Mouse (Mus musculus) lung, postnatal 0 days (tissue): ENCODE results near the gene Tmem177. TPM values are rescaled to one million over a fixed set of nuclear protein-coding genes. Genes with fewer than 3 reads are reported as not detected.
A peak's percentile ranks its signal among the peaks of the same experiment; 100 is the strongest.

Source experiments
- ATAC-seq: fragments of 200-750 bp; cut with Nextera tagmentation; 2 replicates; pipeline ENCODE4 v1.8.0; 2017; ENCODE audit warnings: moderate library complexity
- DNase-seq: peaks from one replicate; pipeline ENCODE4 v3.0.0-alpha.2; 2016; ENCODE audit warnings: low spot score
- H3K27ac ChIP-seq: fragments of 300-500 bp; sonication (generic); 2 replicates; pipeline ENCODE4 v1.5.1; 2014; ENCODE audit warnings: antibody characterized with exemption, mild to moderate bottlenecking, low read length, mixed read lengths
- H3K27me3 ChIP-seq: fragments of 300-500 bp; sonication (generic); replicated peaks from 2 replicates; pipeline ENCODE4 v1.6.1; 2014; ENCODE audit warnings: low read length, mixed read lengths; ENCODE audit not compliant: insufficient read depth
- H3K36me3 ChIP-seq: fragments of 300-500 bp; sonication (generic); 2 replicates; pipeline ENCODE4 v1.6.1; 2014; ENCODE audit warnings: low read length, mixed read lengths; ENCODE audit not compliant: insufficient read depth
- H3K4me1 ChIP-seq: fragments of 300-500 bp; sonication (generic); 2 replicates; pipeline ENCODE4 v1.6.1; 2014; ENCODE audit warnings: antibody characterized with exemption, low read depth, low read length, mixed read lengths; ENCODE audit not compliant: insufficient read depth
- H3K4me2 ChIP-seq: fragments of 300-500 bp; sonication (generic); replicated peaks from 2 replicates; pipeline ENCODE4 v1.6.1; 2014; ENCODE audit warnings: low read depth, mild to moderate bottlenecking, low read length, moderate library complexity, mixed read lengths
- H3K4me3 ChIP-seq: fragments of 300-500 bp; sonication (generic); 2 replicates; pipeline ENCODE4 v1.5.1; 2014; ENCODE audit warnings: low read depth, low read length
- H3K9ac ChIP-seq: fragments of 300-500 bp; sonication (generic); replicated peaks from 2 replicates; pipeline ENCODE4 v1.6.1; 2014; ENCODE audit warnings: low read depth, mild to moderate bottlenecking
- H3K9me3 ChIP-seq: fragments of 300-500 bp; sonication (generic); 2 replicates; pipeline ENCODE4 v1.6.1; 2016; ENCODE audit warnings: low read length, mixed read lengths
- CTCF ChIP-seq: IDR thresholded peaks from 2 replicates; pipeline ENCODE4 v1.5.1; 2016; ENCODE audit warnings: antibody characterized with exemption, mild to moderate bottlenecking
- EP300 ChIP-seq: IDR thresholded peaks from 2 replicates; pipeline ENCODE4 v1.6.1; 2016; ENCODE audit warnings: antibody characterized with exemption, mild to moderate bottlenecking, control low read depth
- WGBS: fragments of 180-500 bp; shearing (Covaris S2); extraction: QIAGEN DNeasy Blood & Tissue Kit; methylation state at CpG from one replicate; pipeline ENCODE4 v1.1.7; 2014; 5-methylcytosine and 5-hydroxymethylcytosine counted together
- polyA plus RNA-seq: library from polyadenylated mRNA; unstranded; fragments of >200 nt; fragmentation: Nextera tagmentation; extraction: Ambion mirVana; gene quantifications from 2 replicates; pipeline ENCODE4 v1.2.1, GENCODE M21; 2015

Tmem177 gene
- 3.4 and 4.5 TPM in 2 replicates for polyA plus RNA-seq

GRCm38 (mm10) chr1:119912953-119913814 lies at the start of gene Tmem177:
TSS of gene Tmem177 (minus strand) at chr1:119913208.
- no peaks in the 10 kb centered on the region for H3K4me1 ChIP-seq
- no peaks in the 10 kb centered on the region for H3K36me3 ChIP-seq
- no peak for TF ChIP-seq CTCF
- no peak for TF ChIP-seq EP300

GRCm38 (mm10) chr1:119959920-119960319 lies 46.9 kb upstream of the Tmem177 start:
- DNase-seq, result no peak
- 44% methylated on average over 7 of the region's 7 CpGs for WGBS
- H3K36me3 ChIP-seq, result no peaks in the 10 kb centered on the region
- H3K4me3 ChIP-seq, result no peak overlapping the region
- no peaks in the 10 kb centered on the region for H3K9me3 ChIP-seq
- no peaks in the 10 kb centered on the region for H3K4me1 ChIP-seq
- H3K27me3 ChIP-seq, result no peaks in the 10 kb centered on the region
- no peak overlapping the region for H3K4me2 ChIP-seq
- H3K9ac ChIP-seq, result no peak overlapping the region
- no peak for ATAC-seq
- no peak overlapping the region for H3K27ac ChIP-seq
- TF ChIP-seq CTCF (no peak), EP300 (no peak)

More at GRCm38 (mm10) chr1:119912953-119913814, at the start of gene Tmem177:
- H3K9me3 ChIP-seq, result no peaks in the 10 kb centered on the region
- no peak within 1 kb of the TSS; the same call in 1 of the 2 replicates for H3K9ac ChIP-seq
- DNase-seq (peak; percentile 95), ATAC-seq (peak; percentile 94)
- 10% methylated on average over 42 of the region's 42 CpGs for WGBS
- H3K4me2 ChIP-seq, result peak within 1 kb of the TSS; percentile 53
- peak within 1 kb of the TSS; percentile 45 for H3K4me3 ChIP-seq
- H3K27me3 ChIP-seq, result no peaks in the 10 kb centered on the region
- peak within 1 kb of the TSS; percentile 7; the same call in 1 of the 2 replicates for H3K27ac ChIP-seq

- Histone ChIP-seq H3K4me2 (no peak overlapping the region), H3K4me1 (no peaks in the 10 kb centered on the region), H3K27ac (no peak overlapping the region), H3K9ac (no peak overlapping the region), H3K36me3 (no peaks in the 10 kb centered on the region), H3K27me3 (no peaks in the 10 kb centered on the region), H3K4me3 (no peak overlapping the region), H3K9me3 (no peaks in the 10 kb centered on the region)
- ATAC-seq (no peak), DNase-seq (no peak)
- no peak for TF ChIP-seq CTCF
- no peak for TF ChIP-seq EP300
- WGBS, result 84% methylated on average over 4 of the region's 4 CpGs
These were observed 46.5 kb upstream of the Tmem177 start for GRCm38 (mm10) chr1:119959464-119959863.

- 27% methylated on average over 9 of the region's 9 CpGs for WGBS
- Histone ChIP-seq H3K4me3 (no peak overlapping the region), H3K27ac (no peak overlapping the region), H3K4me2 (no peak overlapping the region), H3K9ac (no peak overlapping the region), H3K36me3 (no peaks in the 10 kb centered on the region), H3K4me1 (no peaks in the 10 kb centered on the region), H3K9me3 (no peaks in the 10 kb centered on the region), H3K27me3 (no peaks in the 10 kb centered on the region)
- TF ChIP-seq EP300 (no peak), CTCF (no peak)
- DNase-seq, result peak; percentile 7
- ATAC-seq, result no peak
These were observed 44.8 kb upstream of the Tmem177 start for GRCm38 (mm10) chr1:119957716-119958222.

GRCm38 (mm10) chr1:119954680-119955079 lies 41.7 kb upstream of the Tmem177 start:
- no peak overlapping the region for H3K9ac ChIP-seq
- H3K4me2 ChIP-seq, result no peak overlapping the region
- 81% methylated on average over 2 of the region's 2 CpGs for WGBS
- ATAC-seq (no peak), DNase-seq (no peak)
- H3K4me1 ChIP-seq, result no peaks in the 10 kb centered on the region
- H3K36me3 ChIP-seq, result no peaks in the 10 kb centered on the region
- no peak overlapping the region for H3K4me3 ChIP-seq
- no peaks in the 10 kb centered on the region for H3K9me3 ChIP-seq
- H3K27ac ChIP-seq, result no peak overlapping the region
- TF ChIP-seq EP300, result no peak
- no peak for TF ChIP-seq CTCF
- H3K27me3 ChIP-seq, result no peaks in the 10 kb centered on the region

- TF ChIP-seq CTCF (no peak), EP300 (no peak)
- Histone ChIP-seq H3K36me3 (no peaks in the 10 kb centered on the region), H3K4me2 (no peak overlapping the region), H3K4me1 (no peaks in the 10 kb centered on the region), H3K27me3 (no peaks in the 10 kb centered on the region), H3K4me3 (no peak overlapping the region), H3K9me3 (no peaks in the 10 kb centered on the region), H3K27ac (no peak overlapping the region), H3K9ac (no peak overlapping the region)
- ATAC-seq, result no peak
- WGBS, result 76% methylated on average over 9 of the region's 9 CpGs
- DNase-seq, result no peak
These were observed 40.4 kb upstream of the Tmem177 start for GRCm38 (mm10) chr1:119953456-119953855.
